Mouse (Mus musculus) cerebellum, adult 2 months (tissue): ENCODE measurements around the gene Rcvrn.

Source experiments
- CTCF ChIP-seq: fragments of 200-500 bp; IDR thresholded peaks from 2 replicates; pipeline ENCODE4 v1.5.1; 2011; ENCODE audit warnings: low read depth, mild to moderate bottlenecking, control low read depth, low read length, moderate library complexity, borderline replicate concordance; ENCODE audit not compliant: insufficient read depth
- POLR2A ChIP-seq: fragments of 200-500 bp; IDR thresholded peaks from 2 replicates; pipeline ENCODE4 v1.6.1; 2011; ENCODE audit warnings: low read length, control low read depth, borderline replicate concordance; ENCODE audit not compliant: insufficient read depth

DNA sequence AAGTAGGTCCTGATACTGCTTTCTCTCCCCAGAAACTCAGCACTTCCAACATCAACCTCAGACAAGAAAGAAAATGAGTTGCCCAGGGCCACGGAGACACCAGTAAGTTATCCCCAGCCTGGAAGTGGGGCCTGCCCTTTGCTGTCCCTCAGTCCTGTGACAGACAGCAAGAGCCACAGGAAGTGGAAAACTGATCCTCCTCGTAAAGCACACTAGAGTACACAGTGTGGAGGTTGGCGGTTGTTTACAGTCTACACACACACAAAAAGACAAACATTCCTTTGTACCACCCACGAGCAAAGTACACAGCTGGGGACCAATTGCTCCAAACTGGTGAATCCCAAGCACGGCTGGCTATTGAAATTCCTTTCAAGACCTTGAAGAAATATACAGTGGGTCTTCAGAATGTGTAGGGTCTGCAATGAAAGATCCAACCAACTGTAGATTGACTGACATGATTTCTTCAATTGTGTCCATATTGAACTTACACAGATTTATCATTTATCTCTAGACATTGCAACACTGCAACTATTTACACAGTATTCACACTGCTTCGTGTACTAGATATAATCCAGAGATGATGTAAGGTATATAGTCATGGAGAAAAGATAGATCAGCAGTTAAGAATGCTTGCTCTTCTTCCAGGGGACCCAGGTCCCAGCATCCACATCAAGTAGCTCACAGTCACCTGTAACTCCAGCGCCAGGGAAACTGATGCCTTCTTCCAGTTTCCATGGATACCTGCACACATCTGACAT lies 27.5 kb downstream of the Rcvrn start:
- TF ChIP-seq CTCF (no peak), POLR2A (no peak)
